8 mouse cellular contexts compared by ENCODE assay signal in genomic region chr11:77783747-77784646, GRCm38 (mm10). TPM values are rescaled to one million over a fixed set of nuclear protein-coding genes. Genes with fewer than 3 reads are reported as not detected.
DNase-seq lines count a peak whose midpoint lies in the region; ATAC-seq and TF ChIP-seq lines count a peak whose summit lies in the region.

No protein-coding gene starts in this region.

- peaks cover 5% of the 10 kb centered on the region for H3K36me3 ChIP-seq in embryonic facial prominence, embryonic 12.5 days
- peaks cover 10% of the 10 kb centered on the region; the same call in 1 of the 2 replicates for H3K36me3 ChIP-seq in hindbrain, embryonic 14.5 days (replicated peaks; ENCODE audit: control insufficient read depth, insufficient read depth)
- H3K36me3 ChIP-seq in liver, embryonic 12.5 days, result peaks cover 38% of the 10 kb centered on the region
- H3K36me3 ChIP-seq in myocyte (ENCODE audit: control insufficient read depth, insufficient read depth), result no peaks in the 10 kb centered on the region

- 0 out of 2 replicates have a peak overlapping the region, but pooled peaks have one; percentile 15 for H3K4me2 ChIP-seq in embryonic facial prominence, embryonic 12.5 days (replicated peaks)
- peak overlapping the region; percentile 4; the same call in 1 of the 2 replicates for H3K4me2 ChIP-seq in hindbrain, embryonic 14.5 days (replicated peaks)
- peak overlapping the region; percentile 71 for H3K4me2 ChIP-seq in liver, embryonic 12.5 days
- peak overlapping the region; percentile 90 for H3K4me2 ChIP-seq in myocyte (ENCODE audit: low read depth)

- H3ac ChIP-seq in myocyte (ENCODE audit: control insufficient read depth, insufficient read length), result no peak overlapping the region

- WGBS in embryonic facial prominence, embryonic 12.5 days, result 49% methylated on average over 18 of the region's 18 CpGs
- WGBS in hindbrain, embryonic 14.5 days, result 60% methylated on average over 18 of the region's 18 CpGs
- 19% methylated on average over 18 of the region's 18 CpGs for WGBS in liver, embryonic 12.5 days (ENCODE audit: insufficient replicate concordance)

- DNase-seq in ovary, postnatal 36 days (ENCODE audit: low spot score), result peak; percentile 59
- no peak for DNase-seq in ovary, adult 18-20 months (ENCODE audit: low spot score)
- no peak for DNase-seq in hindbrain, embryonic 14.5 days (ENCODE audit: low spot score)
- DNase-seq in right cerebral cortex, postnatal 25 days, result no peak
- no peak for DNase-seq in left cerebral cortex, postnatal 25 days (ENCODE audit: low spot score in 2 of 2)

- no peaks in the 10 kb centered on the region for H3K27me3 ChIP-seq in embryonic facial prominence, embryonic 12.5 days
- H3K27me3 ChIP-seq in hindbrain, embryonic 14.5 days (ENCODE audit: control insufficient read depth, insufficient read depth, low read length), result no peaks in the 10 kb centered on the region
- no peaks in the 10 kb centered on the region for H3K27me3 ChIP-seq in liver, embryonic 12.5 days (replicated peaks)
- no peaks in the 10 kb centered on the region for H3K27me3 ChIP-seq in myocyte (ENCODE audit: control insufficient read depth, insufficient read depth, insufficient read length)

- H3K9ac ChIP-seq in embryonic facial prominence, embryonic 12.5 days, result peak overlapping the region; percentile 27; the same call in 1 of the 2 replicates
- no peak overlapping the region for H3K9ac ChIP-seq in hindbrain, embryonic 14.5 days
- peak overlapping the region; percentile 71 for H3K9ac ChIP-seq in liver, embryonic 12.5 days

- TF ChIP-seq POLR2A in myocyte (IDR thresholded peaks at IDR 0.05; ENCODE audit: insufficient read length, low read depth), result no peak

- H3K27ac ChIP-seq in embryonic facial prominence, embryonic 12.5 days, result peak overlapping the region; percentile 60
- peak overlapping the region; percentile 64 for H3K27ac ChIP-seq in hindbrain, embryonic 14.5 days
- peak overlapping the region; percentile 94 for H3K27ac ChIP-seq in liver, embryonic 12.5 days

- intact Hi-C loops in left cerebral cortex, postnatal 25 days (cut with DNase I), result loop anchor here (2.0 kb wide), 1 partner anchor 19 kb away; no protein-coding TSS in a partner anchor

- peaks cover 33% of the 10 kb centered on the region for H3K4me1 ChIP-seq in embryonic facial prominence, embryonic 12.5 days
- H3K4me1 ChIP-seq in hindbrain, embryonic 14.5 days (replicated peaks; ENCODE audit: control insufficient read depth, insufficient read depth, low read length), result peaks cover 36% of the 10 kb centered on the region
- peaks cover 94% of the 10 kb centered on the region for H3K4me1 ChIP-seq in liver, embryonic 12.5 days

- ATAC-seq in embryonic facial prominence, embryonic 12.5 days (ENCODE audit: insufficient number of reproducible peaks, insufficient read depth, low FRiP score, low TSS enrichment), result no peak
- ATAC-seq in hindbrain, embryonic 14.5 days (ENCODE audit: low FRiP score), result peak; percentile 52; the same call in 1 of the 2 replicates
- peak; percentile 70 for ATAC-seq in liver, embryonic 12.5 days

- H3K4me3 ChIP-seq in embryonic facial prominence, embryonic 12.5 days, result no peak overlapping the region
- no peak overlapping the region for H3K4me3 ChIP-seq in hindbrain, embryonic 14.5 days (replicated peaks; ENCODE audit: low read length)
- H3K4me3 ChIP-seq in liver, embryonic 12.5 days, result peak overlapping the region; percentile 40
- H3K4me3 ChIP-seq in myocyte, result peak overlapping the region; percentile 6

- H3K79me2 ChIP-seq in myocyte (ENCODE audit: control insufficient read depth, insufficient read depth), result peaks cover 4% of the 10 kb centered on the region

- H3K9me3 ChIP-seq in embryonic facial prominence, embryonic 12.5 days, result no peaks in the 10 kb centered on the region
- no peaks in the 10 kb centered on the region for H3K9me3 ChIP-seq in hindbrain, embryonic 14.5 days (ENCODE audit: control insufficient read depth, low read length)
- H3K9me3 ChIP-seq in liver, embryonic 12.5 days (replicated peaks), result no peaks in the 10 kb centered on the region

TF ChIP-seq in myocyte, 11 proteins besides CTCF, POLR2A, EP300 and RAD21:
- peak in 1 of 3 experiments; percentile 45 for TF ChIP-seq MYOD1 (IDR thresholded peaks at IDR 0.05; ENCODE audit: control insufficient read depth in 1 of 3, insufficient read length in 2 of 3, low read depth in 2 of 3)
- TF ChIP-seq MYOG (IDR thresholded peaks at IDR 0.05; ENCODE audit: control insufficient read depth in 1 of 3, insufficient read depth in 1 of 3, insufficient read length in 2 of 3, low read depth in 2 of 3), result peak in 1 of 3 experiments; percentile 21
- no peak for TF ChIP-seq USF1 (IDR thresholded peaks at IDR 0.05; ENCODE audit: low read depth)
- TF ChIP-seq TCF12 (IDR thresholded peaks at IDR 0.05; ENCODE audit: insufficient read depth, poor library complexity, severe bottlenecking), result no peak
- TF ChIP-seq REST (IDR thresholded peaks at IDR 0.05; ENCODE audit: insufficient read depth, insufficient read length), result no peak
TF ChIP-seq in myocyte: peak in this region for 2.

RNA-seq across cellular contexts. Expression of gene Gm10277, which starts 3.5 kb away (rescaled TPM):
- polyA plus RNA-seq in embryonic facial prominence, embryonic 12.5 days (2016; fragmentation: Nextera tagmentation; extraction: Ambion mirVana), result 1.4 and 2.6 TPM in 2 replicates
- polyA plus RNA-seq in hindbrain, embryonic 14.5 days (2014; fragmentation: Nextera tagmentation; extraction: Ambion mirVana), result 0.69 and 1.4 TPM in 2 replicates
- 1.2 and 1.6 TPM in 2 replicates for polyA plus RNA-seq in liver, embryonic 12.5 days (2016; fragmentation: Nextera tagmentation; extraction: Ambion mirVana)
- 0.07 TPM for polyA plus RNA-seq in myocyte (2012; fragmentation: generic; extraction: Trizol)
- not detected for total RNA-seq in left cerebral cortex, postnatal 25 days (2021)

RNA-seq across cellular contexts. Expression of gene Myo18a, which starts 21.0 kb away (rescaled TPM):
- polyA plus RNA-seq in embryonic facial prominence, embryonic 12.5 days (2016; fragmentation: Nextera tagmentation; extraction: Ambion mirVana), result 33.2 and 35.0 TPM in 2 replicates
- polyA plus RNA-seq in hindbrain, embryonic 14.5 days (2014; fragmentation: Nextera tagmentation; extraction: Ambion mirVana), result 42.1 and 43.7 TPM in 2 replicates
- polyA plus RNA-seq in liver, embryonic 12.5 days (2016; fragmentation: Nextera tagmentation; extraction: Ambion mirVana), result 28.8 and 30.3 TPM in 2 replicates
- 169 TPM for polyA plus RNA-seq in myocyte (2012; fragmentation: generic; extraction: Trizol)
- 100 to 1,000 TPM; 156 to 157 TPM for total RNA-seq in left cerebral cortex, postnatal 25 days (2021)

RNA-seq across cellular contexts. Expression of gene Cryba1, which starts 58.9 kb away (rescaled TPM):
- polyA plus RNA-seq in embryonic facial prominence, embryonic 12.5 days (2016; fragmentation: Nextera tagmentation; extraction: Ambion mirVana), result 67.0 and 159 TPM in 2 replicates
- 0.47 and 0.62 TPM in 2 replicates for polyA plus RNA-seq in hindbrain, embryonic 14.5 days (2014; fragmentation: Nextera tagmentation; extraction: Ambion mirVana)
- polyA plus RNA-seq in liver, embryonic 12.5 days (2016; fragmentation: Nextera tagmentation; extraction: Ambion mirVana), result not detected in 2 replicates
- not detected for polyA plus RNA-seq in myocyte (2012; fragmentation: generic; extraction: Trizol)
- not detected for total RNA-seq in left cerebral cortex, postnatal 25 days (2021)

Comparison
In these comparisons a context has a peak if more than half of its experiments do, and no peak if none do; other contexts are left out.
1. H3K4me2 ChIP-seq: peak in every context shown above with its lines; median percentile 90 in myocyte; 71 in liver, embryonic 12.5 days; 15 in embryonic facial prominence, embryonic 12.5 days; 4 in hindbrain, embryonic 14.5 days.
2. H3K4me3 ChIP-seq: peak in liver, embryonic 12.5 days (single experiment) and myocyte (single experiment); none in embryonic facial prominence, embryonic 12.5 days (single experiment) and hindbrain, embryonic 14.5 days (single experiment).
3. RNA of gene Cryba1, which starts 58.9 kb away (polyA plus RNA-seq): 67.0 to 159 TPM in embryonic facial prominence, embryonic 12.5 days; 0.47 to 0.62 TPM in hindbrain, embryonic 14.5 days, not detected in liver, embryonic 12.5 days and not detected in myocyte (single experiment); every median in the first group is over 10 times any median in the second.
4. Peak in every context shown above with its lines, with median percentiles within 50 percentile points of each other: H3K27ac ChIP-seq.